Mouse (Mus musculus) megakaryocyte, embryonic 14.5 days (primary cell): Measurements from ENCODE around the gene Npdc1.

Source experiments
- FLI1 ChIP-seq: IDR thresholded peaks from 2 replicates; pipeline ENCODE4 v1.6.1; 2012; ENCODE audit warnings: low read length, inconsistent platforms, mixed read lengths
- GATA1 ChIP-seq: IDR thresholded peaks from 3 replicates; pipeline ENCODE4 v1.6.1; 2012; ENCODE audit warnings: mixed read lengths, low read length, inconsistent platforms, borderline replicate concordance

DNA sequence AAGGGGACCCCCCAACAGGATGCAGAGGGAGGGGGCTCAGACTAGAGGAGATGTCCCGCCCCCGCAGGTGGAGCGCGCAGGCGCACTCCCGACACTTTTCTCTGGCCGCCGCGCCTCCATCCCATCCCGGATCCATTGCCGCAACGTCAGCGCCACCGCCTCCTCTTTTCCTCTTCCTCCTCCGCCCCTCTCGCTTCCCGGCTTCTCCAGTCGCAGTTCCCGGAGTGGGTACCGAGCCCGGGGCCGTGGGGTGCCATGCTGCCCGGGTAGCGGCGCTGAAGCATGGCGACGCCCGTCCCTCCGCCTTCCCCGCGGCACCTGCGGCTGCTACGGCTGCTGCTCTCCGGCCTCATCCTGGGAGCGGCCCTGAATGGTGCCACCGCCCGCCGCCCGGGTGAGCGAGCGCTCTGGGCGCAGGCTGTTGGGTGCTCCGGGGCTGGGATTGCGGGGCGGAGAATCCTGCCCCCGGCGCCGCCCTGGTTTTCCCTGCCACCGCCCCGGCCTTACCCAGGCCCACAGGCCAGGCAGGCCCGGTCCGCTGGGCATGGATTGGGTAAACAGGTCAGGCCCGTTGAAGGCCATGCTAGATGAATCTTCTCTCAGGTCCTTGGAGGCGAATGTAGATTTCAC is 3.9 kb downstream of the Npdc1 start:
- TF ChIP-seq GATA1 = no peak
- TF ChIP-seq FLI1 = no peak
